Mouse (Mus musculus) activated CD4-positive, CD25-positive, alpha-beta regulatory T cell, adult 9 weeks (primary cell): Measurements from ENCODE around the gene Sarnp. TPM values are rescaled to one million over a fixed set of nuclear protein-coding genes. Genes with fewer than 3 reads are reported as not detected.

ENCODE experiments used
- polyA plus RNA-seq: library from polyadenylated mRNA; unstranded; fragments of 100-300 nt; shearing (Covaris generic); gene quantifications from one replicate; pipeline ENCODE4 v1.2.1, GENCODE M21; 2017

The Sarnp gene
- polyA plus RNA-seq: 164 TPM

DNA sequence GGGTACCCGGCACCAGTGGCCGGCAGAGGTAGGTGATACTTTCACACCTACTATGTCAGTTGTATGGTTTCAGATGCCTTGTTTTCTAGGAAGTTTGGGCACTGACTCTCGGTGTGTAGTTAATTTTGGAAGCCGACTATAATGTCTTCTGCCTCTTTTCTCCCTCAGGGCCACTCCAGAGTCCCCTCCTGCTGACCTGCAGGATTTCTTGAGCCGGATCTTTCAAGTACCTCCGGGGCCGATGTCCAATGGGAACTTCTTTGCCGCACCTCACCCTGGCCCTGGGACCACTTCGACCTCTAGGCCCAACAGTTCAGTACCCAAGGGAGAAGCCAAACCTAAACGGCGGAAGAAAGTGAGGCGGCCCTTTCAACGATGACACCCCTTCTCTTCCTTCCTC lies at the start of gene Sarnp:
Gene Sarnp (plus strand): TSS at position 301 of the 400 bp plus-strand sequence.

DNA sequence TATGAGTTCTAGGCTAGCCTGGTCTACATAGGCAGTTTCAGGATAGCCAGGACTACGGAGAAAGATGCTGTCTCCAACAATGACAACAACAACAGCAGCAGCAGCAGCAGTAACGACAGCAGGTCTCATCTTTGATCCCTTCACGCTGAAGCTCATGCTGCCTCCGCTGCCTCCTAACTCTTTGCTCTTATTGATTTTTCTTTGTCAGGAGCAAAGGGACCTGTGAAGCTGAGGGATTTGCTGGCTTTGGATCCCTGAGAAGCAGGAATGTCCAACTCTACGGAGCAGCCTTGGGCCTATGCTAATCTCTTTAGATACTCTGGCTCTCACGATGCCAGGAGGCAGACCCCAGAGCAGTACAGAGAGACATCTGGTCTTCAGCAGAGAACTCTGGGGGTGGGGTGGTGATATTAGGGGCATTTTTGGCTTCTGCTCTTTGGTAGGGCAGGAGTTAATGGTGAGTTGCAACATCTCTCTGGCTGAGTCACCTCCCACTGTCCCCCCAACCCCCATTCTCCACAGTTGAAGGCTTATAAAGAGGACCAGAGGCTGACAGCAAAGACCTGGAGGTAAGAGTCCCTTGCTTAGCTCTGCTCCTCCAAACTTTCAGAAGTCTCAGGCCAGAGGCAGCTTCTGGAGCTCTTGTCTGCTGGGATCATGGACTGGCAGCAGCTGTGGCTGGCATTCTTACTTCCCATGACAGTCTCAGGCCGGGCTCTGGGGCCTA lies 26.6 kb upstream of the Sarnp start, which contains the start of gene Mmp19:
Gene Mmp19 (plus strand): TSS at position 513 of the 727 bp plus-strand sequence.

DNA sequence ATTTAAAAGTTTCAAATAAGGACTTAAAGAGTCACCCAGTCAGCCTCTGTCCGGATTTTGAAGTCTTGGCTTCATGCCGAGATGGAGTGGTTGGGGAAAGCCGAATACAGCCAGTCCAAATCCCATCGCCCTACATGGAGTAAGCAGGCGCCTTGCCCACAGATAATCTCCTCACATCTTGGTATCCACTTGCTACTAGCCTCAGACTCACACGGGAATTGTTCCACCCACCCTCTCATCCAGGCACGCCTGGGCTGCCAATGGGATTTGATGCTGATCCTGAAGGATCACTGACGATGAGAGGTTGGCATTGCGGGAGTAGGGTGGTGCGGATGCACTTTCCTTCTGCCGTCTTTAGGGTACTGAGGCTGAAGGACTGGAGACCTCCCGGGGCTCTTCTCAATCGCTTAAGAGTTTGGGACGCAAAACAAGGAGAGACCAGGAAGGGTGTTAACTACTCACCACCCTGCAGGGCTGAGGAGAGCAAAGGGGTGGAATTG lies 13.3 kb upstream of the Sarnp start, which contains the start of gene Dnajc14:
Gene Dnajc14 (plus strand): TSS at position 292 of the 500 bp plus-strand sequence.

DNA sequence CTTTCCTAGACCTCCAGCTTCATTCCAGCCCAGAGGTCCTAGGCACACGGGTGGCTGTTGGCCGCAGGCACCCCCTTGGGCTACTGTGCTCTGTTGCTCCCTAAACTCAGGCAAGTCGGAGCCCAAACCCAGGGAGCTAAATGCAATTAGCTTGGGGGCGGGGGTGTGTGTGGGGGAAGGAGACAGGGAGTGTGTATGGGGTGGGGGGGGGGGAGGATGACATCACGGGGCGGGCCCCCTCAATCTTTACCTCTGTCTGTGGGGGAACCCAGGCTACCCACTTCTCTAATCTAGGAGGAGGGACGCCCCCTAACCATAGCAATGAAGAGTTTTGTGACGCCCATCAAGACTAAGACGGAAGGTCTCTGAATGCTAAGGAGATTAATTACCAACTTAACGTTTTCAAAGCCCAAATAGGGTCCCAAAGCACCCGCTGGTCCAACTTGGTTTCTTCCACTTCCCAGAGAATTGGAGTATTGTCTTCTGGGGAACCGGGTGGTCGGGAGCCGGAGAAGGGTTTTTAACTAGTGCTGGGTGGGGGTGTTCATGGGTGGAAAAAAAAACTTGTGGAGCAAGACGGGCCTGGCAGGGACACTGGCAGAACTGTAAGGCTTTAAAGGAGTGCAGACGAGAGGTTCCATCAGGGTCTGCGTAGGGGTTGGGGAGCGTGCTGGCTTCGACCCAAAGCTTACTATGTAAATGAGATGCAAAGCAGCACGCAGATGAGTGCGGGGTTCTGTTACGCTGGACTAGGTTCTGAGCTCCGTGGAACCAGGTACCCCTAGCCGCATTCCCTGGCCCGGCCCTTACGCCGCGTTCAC lies 12.7 kb upstream of the Sarnp start, which contains the start of gene Tmem198b:
Gene Tmem198b (minus strand): TSS at position 100 of the 821 bp plus-strand sequence.

DNA sequence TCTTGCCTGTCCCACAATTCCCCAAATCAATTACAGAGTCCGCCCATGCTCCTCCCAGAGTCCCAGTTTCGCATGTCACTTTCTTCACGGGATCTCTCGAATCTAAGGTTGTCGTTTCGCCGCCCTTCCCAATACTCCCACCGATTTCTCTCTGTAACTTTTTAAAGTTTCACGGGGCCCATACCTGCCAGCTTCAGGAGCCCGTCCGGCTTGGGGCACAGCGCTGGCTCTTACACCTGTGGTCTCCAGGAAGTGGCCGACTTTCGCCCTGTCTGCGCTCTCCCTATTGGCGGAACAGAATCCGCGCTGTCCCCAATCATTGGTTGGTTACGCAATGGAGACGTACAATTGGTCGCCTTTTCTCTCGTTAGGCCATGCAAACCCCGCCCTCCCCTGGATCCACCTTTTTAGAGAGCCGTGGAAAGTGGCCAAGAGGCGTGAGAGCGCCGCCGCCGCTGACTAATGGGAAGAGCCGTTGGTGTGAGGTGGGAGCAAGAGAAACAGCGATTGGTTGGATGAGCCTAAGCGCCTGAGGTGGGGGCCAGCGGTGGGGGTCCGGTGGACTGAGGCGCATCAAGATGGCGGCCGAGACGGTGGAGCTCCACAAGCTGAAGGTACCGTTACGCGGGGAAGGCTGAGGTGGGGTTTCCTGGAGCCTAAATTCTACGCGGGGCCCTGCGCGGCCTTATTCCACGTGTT lies 4.4 kb downstream of the Sarnp start, which contains the start of gene Ormdl2:
Gene Ormdl2 (minus strand): TSS at position 288 of the 699 bp plus-strand sequence.

DNA sequence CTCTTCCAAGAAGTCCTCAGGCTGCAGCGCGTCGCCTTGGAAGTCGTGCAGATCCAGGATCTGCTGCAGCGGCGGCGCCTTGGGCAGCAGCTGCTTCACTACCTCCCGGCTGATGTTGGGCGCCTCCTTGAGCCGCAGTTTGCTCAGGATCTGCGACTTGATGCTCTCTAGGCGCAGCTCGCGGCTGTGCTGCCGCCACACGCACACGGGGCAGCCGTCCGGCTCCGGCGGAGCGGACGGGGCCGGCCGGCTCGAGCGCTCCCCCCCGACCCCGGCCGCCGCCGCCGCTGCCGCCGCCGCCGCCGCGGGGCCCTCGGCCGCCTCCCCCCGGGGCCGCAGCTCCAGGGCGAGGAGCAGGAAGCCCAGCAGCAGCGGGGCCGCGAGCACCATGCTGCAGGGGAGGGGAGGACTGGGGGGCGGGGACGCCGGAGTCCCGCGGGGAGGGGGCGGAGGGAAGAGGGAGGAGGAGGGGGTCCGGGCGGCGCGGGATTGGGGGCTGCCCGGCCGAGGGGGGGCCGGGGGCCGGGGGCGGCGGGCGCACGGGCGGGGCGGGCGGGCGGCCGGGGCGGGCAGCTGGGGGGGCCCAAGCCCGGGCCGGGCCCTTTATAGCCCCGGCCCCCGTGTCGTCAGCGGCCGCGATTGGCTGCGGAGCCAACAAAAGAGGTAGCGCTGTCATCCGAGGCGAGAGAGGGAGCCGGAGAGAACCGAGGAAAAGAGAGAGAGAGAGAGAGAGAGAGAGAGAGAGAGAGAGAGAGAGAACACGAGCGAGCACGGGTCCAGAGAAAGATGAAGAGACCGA lies 74.4 kb downstream of the Sarnp start, which contains the start of gene Gdf11:
Gene Gdf11 (minus strand): TSS at position 423 of the 799 bp plus-strand sequence.

DNA sequence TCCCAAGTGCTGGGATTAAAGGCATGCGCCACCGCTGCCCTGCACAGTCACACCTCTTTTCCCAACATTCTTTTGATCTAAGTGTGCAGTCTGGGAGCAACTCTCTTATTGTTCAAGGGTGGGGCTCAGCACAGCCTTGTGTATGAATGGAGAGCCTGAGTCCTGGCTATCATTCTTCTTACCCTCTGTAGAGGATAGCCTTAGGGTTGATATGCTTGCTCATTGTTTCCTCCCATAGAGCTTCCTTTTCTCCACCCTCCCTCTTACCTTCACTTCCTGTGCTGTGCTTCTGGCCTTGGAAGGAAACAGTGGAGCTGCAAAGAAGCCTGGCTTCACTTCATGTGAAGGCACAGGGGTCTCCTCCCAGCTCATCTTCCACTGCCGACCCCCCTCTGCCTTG lies 83.6 kb downstream of the Sarnp start, which contains the start of gene Cd63:
Gene Cd63 (plus strand): TSS at position 292 of the 400 bp plus-strand sequence.

DNA sequence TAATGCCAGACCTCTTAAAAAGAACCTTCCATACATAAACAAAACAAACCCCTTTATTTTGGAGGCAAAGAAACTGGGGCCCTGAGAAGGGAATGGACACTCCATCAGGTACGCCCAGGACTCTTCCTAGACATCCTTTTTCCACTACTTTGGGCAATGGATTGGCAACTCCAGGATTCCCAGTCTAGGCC lies 105.6 kb downstream of the Sarnp start, which contains the start of gene Rdh5:
Gene Rdh5 (minus strand): TSS at position 67 of the 191 bp plus-strand sequence.

DNA sequence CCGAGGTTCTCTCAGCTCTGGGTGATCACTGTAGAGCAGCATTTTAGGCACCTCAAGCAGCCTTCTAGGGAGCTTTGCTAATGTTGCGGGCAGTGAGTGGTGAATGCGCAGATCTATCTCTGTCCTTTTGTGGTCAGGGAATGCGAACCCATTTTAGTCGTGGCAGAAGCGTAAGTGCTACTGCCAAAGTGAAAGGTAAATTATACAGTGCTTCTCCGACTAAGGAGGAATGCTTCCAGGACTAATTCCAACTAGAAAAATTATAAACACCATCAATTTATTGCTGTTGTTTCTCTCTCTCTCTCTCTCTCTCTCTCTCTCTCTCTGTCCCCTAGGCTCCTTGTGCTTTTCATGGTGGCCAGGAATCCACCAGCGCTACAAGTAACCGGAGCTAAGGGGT lies 106.8 kb downstream of the Sarnp start, which contains the start of gene Bloc1s1:
Gene Bloc1s1 (minus strand): TSS at position 101 of the 400 bp plus-strand sequence.

Other genes starting within 250 kb of the Sarnp start
- gene Erbb3, start 227.7 kb upstream of the Sarnp start, polyA plus RNA-seq: 11.3 TPM
- 829 TPM for gene Rps26, start 190.6 kb upstream of the Sarnp start, polyA plus RNA-seq
- gene Ikzf4, start 171.3 kb upstream of the Sarnp start, polyA plus RNA-seq: 148 TPM
- 51.9 TPM for gene Suox, start 143.3 kb upstream of the Sarnp start, polyA plus RNA-seq
- 49.0 TPM for gene Rab5b, start 121.1 kb upstream of the Sarnp start, polyA plus RNA-seq
- gene Pmel, start 113.1 kb upstream of the Sarnp start, polyA plus RNA-seq: 4.9 TPM
- 38.5 TPM for gene Cdk2, start 112.3 kb upstream of the Sarnp start, polyA plus RNA-seq
- gene Dgka, start 72.5 kb upstream of the Sarnp start, polyA plus RNA-seq: 715 TPM
- gene Pym1, start 69.4 kb upstream of the Sarnp start, polyA plus RNA-seq: 38.2 TPM
- gene Mmp19, start 26.4 kb upstream of the Sarnp start, polyA plus RNA-seq: not detected
- 124 TPM for gene Dnajc14, start 13.3 kb upstream of the Sarnp start, polyA plus RNA-seq
- 5.1 TPM for gene Tmem198b, start 13.0 kb upstream of the Sarnp start, polyA plus RNA-seq
- 77.1 TPM for gene Ormdl2, start 4.3 kb downstream of the Sarnp start, polyA plus RNA-seq
- 0.88 TPM for gene Gdf11, start 74.4 kb downstream of the Sarnp start, polyA plus RNA-seq
- 0.20 TPM for gene Cd63, start 83.7 kb downstream of the Sarnp start, polyA plus RNA-seq
- 13.5 TPM for gene Rdh5, start 105.6 kb downstream of the Sarnp start, polyA plus RNA-seq
- gene Bloc1s1, start 106.7 kb downstream of the Sarnp start, polyA plus RNA-seq: 185 TPM
- gene Itga7, start 116.5 kb downstream of the Sarnp start, polyA plus RNA-seq: 10.1 TPM
- not detected for gene Mettl7b, start 143.7 kb downstream of the Sarnp start, polyA plus RNA-seq
- gene Olfr9, start 172.1 kb downstream of the Sarnp start, polyA plus RNA-seq: not detected
- not detected for gene Olfr763, start 193.5 kb downstream of the Sarnp start, polyA plus RNA-seq
- gene Olfr764-ps1, start 222.6 kb downstream of the Sarnp start, polyA plus RNA-seq: not detected
- gene Olfr765, start 232.7 kb downstream of the Sarnp start, polyA plus RNA-seq: not detected